Mouse (Mus musculus) thymus, adult 2 months (tissue): ENCODE results near the gene Gm3415. TPM values are rescaled to one million over a fixed set of nuclear protein-coding genes. Genes with fewer than 3 reads are reported as not detected.

ENCODE experiments used
- DNase-seq: peaks from one replicate; pipeline ENCODE4 v3.0.0; 2021
- H3K27ac ChIP-seq: fragments of 200-500 bp; 2 replicates; pipeline ENCODE4 v1.5.1; 2012; ENCODE audit warnings: low read length, control low read depth; ENCODE audit not compliant: control insufficient read depth, insufficient read depth
- H3K27me3 ChIP-seq: fragments of 200-500 bp; 2 replicates; pipeline ENCODE4 v1.6.1; 2012; ENCODE audit warnings: mild to moderate bottlenecking, low read length, moderate library complexity, mixed read lengths; ENCODE audit not compliant: control insufficient read depth, insufficient read depth
- H3K36me3 ChIP-seq: fragments of 200-500 bp; 2 replicates; pipeline ENCODE4 v1.6.1; 2012; ENCODE audit warnings: mild to moderate bottlenecking, low read length, moderate library complexity; ENCODE audit not compliant: control insufficient read depth, insufficient read depth
- H3K4me1 ChIP-seq: fragments of 200-500 bp; replicated peaks from 2 replicates; pipeline ENCODE4 v1.6.1; 2012; ENCODE audit warnings: low read length; ENCODE audit not compliant: control insufficient read depth, insufficient read depth
- H3K4me3 ChIP-seq: fragments of 200-500 bp; 2 replicates; pipeline ENCODE4 v1.5.1; 2012; ENCODE audit warnings: mild to moderate bottlenecking, low read length, control low read depth, moderate library complexity; ENCODE audit not compliant: control insufficient read depth, insufficient read depth
- CTCF ChIP-seq: fragments of 200-500 bp; IDR thresholded peaks from 2 replicates; pipeline ENCODE4 v1.5.1; 2012; ENCODE audit warnings: mild to moderate bottlenecking, control low read depth, low read length, moderate library complexity, borderline replicate concordance; ENCODE audit not compliant: control insufficient read depth, poor library complexity, insufficient read depth; ENCODE audit errors: extremely low read depth
- POLR2A ChIP-seq: fragments of 200-500 bp; IDR thresholded peaks from 2 replicates; pipeline ENCODE4 v1.6.1; 2012; ENCODE audit warnings: mild to moderate bottlenecking, low read length, control low read depth, moderate library complexity; ENCODE audit not compliant: control insufficient read depth, poor library complexity, insufficient read depth; ENCODE audit errors: extremely low read depth
- WGBS: fragments of 180-500 bp; shearing (Covaris S2); methylation state at CpG from one replicate; pipeline ENCODE4 v1.1.7; 2018; 5-methylcytosine and 5-hydroxymethylcytosine counted together
- polyA plus RNA-seq: library from polyadenylated mRNA; depleted of rRNA; stranded (reverse); fragments of >200 nt; gene quantifications from 2 replicates; pipeline ENCODE4 v1.2.3, GENCODE M21; 2012; rRNA removed

Gm3415 gene
- polyA plus RNA-seq, 1 experiment: not detected

- TF ChIP-seq POLR2A (no peak), CTCF (no peak)
- DNase-seq: no peak
- Histone ChIP-seq H3K36me3 (no peaks in the 10 kb centered on the region), H3K4me1 (no peaks in the 10 kb centered on the region), H3K4me3 (no peak overlapping the region), H3K27me3 (no peaks in the 10 kb centered on the region), H3K27ac (no peak overlapping the region)
- 59% methylated on average over 5 of the region's 5 CpGs for WGBS
These were observed 50.3 kb downstream of the Gm3415 start for GRCm38 (mm10) chr5:146606221-146606620.

GRCm38 (mm10) chr5:146606895-146607294, 51.0 kb downstream of the Gm3415 start:
- Histone ChIP-seq H3K4me3 (no peak overlapping the region), H3K27me3 (no peaks in the 10 kb centered on the region)
- WGBS: 91% methylated on average over 5 of the region's 5 CpGs

GRCm38 (mm10) chr5:146607816-146608215, 51.9 kb downstream of the Gm3415 start:
- no peak for DNase-seq
- H3K27ac ChIP-seq: no peak overlapping the region
- H3K27me3 ChIP-seq: no peaks in the 10 kb centered on the region
- H3K4me1 ChIP-seq: no peaks in the 10 kb centered on the region
- TF ChIP-seq POLR2A (no peak), CTCF (no peak)
- H3K4me3 ChIP-seq: no peak overlapping the region
- WGBS: 79% methylated on average over 5 of the region's 5 CpGs
- H3K36me3 ChIP-seq: no peaks in the 10 kb centered on the region

More at GRCm38 (mm10) chr5:146606895-146607294, 51.0 kb downstream of the Gm3415 start:
- Histone ChIP-seq H3K4me1 (no peaks in the 10 kb centered on the region), H3K36me3 (no peaks in the 10 kb centered on the region), H3K27ac (no peak overlapping the region)
- DNase-seq: no peak
- TF ChIP-seq POLR2A (no peak), CTCF (no peak)

Other genes with a start within 250 kb of the Gm3415 start
- gene Wasf3, start 171.2 kb upstream of the Gm3415 start, polyA plus RNA-seq: 0.73 and 0.97 TPM in 2 replicates
- not detected in 2 replicates for gene Gm6408, start 74.2 kb upstream of the Gm3415 start, polyA plus RNA-seq
- gene Gm6370, start 64.8 kb upstream of the Gm3415 start, polyA plus RNA-seq: not detected in 2 replicates
- gene 4930449I24Rik, start 53.7 kb upstream of the Gm3415 start, polyA plus RNA-seq: not detected in 2 replicates
- not detected in 2 replicates for gene Gm3402, start 42.0 kb upstream of the Gm3415 start, polyA plus RNA-seq
- not detected in 2 replicates for gene Gm3404, start 30.3 kb upstream of the Gm3415 start, polyA plus RNA-seq
- not detected in 2 replicates for gene Gm3409, start 18.5 kb upstream of the Gm3415 start, polyA plus RNA-seq
- gene Gpr12, start 29.1 kb downstream of the Gm3415 start, polyA plus RNA-seq: 0.08 and 0.60 TPM in 2 replicates
- 13.1 and 13.7 TPM in 2 replicates for gene Usp12, start 238.9 kb downstream of the Gm3415 start, polyA plus RNA-seq